Mouse (Mus musculus) heart, embryonic 10.5 days (tissue): ENCODE data around the gene Lrr1. TPM values are rescaled to one million over a fixed set of nuclear protein-coding genes. Genes with fewer than 3 reads are reported as not detected.

Experiments
- DNase-seq: peaks from one replicate; pipeline ENCODE4 v3.0.0-alpha.2; 2017; ENCODE audit warnings: low spot score
- H3K27ac ChIP-seq: fragments of 300-500 bp; sonication (generic); 2 replicates; pipeline ENCODE4 v1.5.1; 2016; ENCODE audit warnings: mild to moderate bottlenecking
- H3K27me3 ChIP-seq: fragments of 300-500 bp; sonication (generic); 2 replicates; pipeline ENCODE4 v1.6.1; 2016; ENCODE audit warnings: mild to moderate bottlenecking; ENCODE audit not compliant: poor library complexity, insufficient read depth, severe bottlenecking
- H3K36me3 ChIP-seq: fragments of 300-500 bp; sonication (generic); 2 replicates; pipeline ENCODE4 v1.6.1; 2016; ENCODE audit warnings: mild to moderate bottlenecking, moderate library complexity
- H3K4me1 ChIP-seq: fragments of 300-500 bp; sonication (generic); 2 replicates; pipeline ENCODE4 v1.6.1; 2016; ENCODE audit warnings: mild to moderate bottlenecking
- H3K4me3 ChIP-seq: fragments of 300-500 bp; sonication (generic); 2 replicates; pipeline ENCODE4 v1.5.1; 2016; ENCODE audit warnings: mild to moderate bottlenecking, moderate library complexity
- H3K9me3 ChIP-seq: fragments of 300-500 bp; sonication (generic); 2 replicates; pipeline ENCODE4 v1.6.1; 2016; ENCODE audit warnings: mild to moderate bottlenecking, moderate library complexity
- WGBS: fragments of 180-500 bp; shearing (Covaris S2); methylation state at CpG from one replicate; pipeline ENCODE4 v1.1.7; 2016; 5-methylcytosine and 5-hydroxymethylcytosine counted together
- polyA plus RNA-seq: library from polyadenylated mRNA; unstranded; fragments of >200 nt; fragmentation: Nextera tagmentation; extraction: Ambion mirVana; gene quantifications from 2 replicates; pipeline ENCODE4 v1.2.1, GENCODE M21; 2016

Lrr1 gene
- polyA plus RNA-seq, 1 experiment from 2014 or later: 24.3 TPM

GRCm38 (mm10) chr12:69167656-69168460, 756 bp upstream of the Lrr1 start:
- Histone ChIP-seq H3K36me3 (peaks cover 4% of the 10 kb centered on the region; the same call in 1 of the 2 replicates), H3K4me1 (peaks cover 14% of the 10 kb centered on the region), H3K9me3 (no peaks in the 10 kb centered on the region), H3K27me3 (no peaks in the 10 kb centered on the region), H3K4me3 (peak overlapping the region; percentile 91), H3K27ac (peak overlapping the region; percentile 98)
- no peak for DNase-seq
- 9% methylated on average over 18 of the region's 18 CpGs for WGBS

- Histone ChIP-seq H3K4me3 (no peak overlapping the region), H3K36me3 (peaks cover 31% of the 10 kb centered on the region), H3K27ac (no peak overlapping the region), H3K27me3 (no peaks in the 10 kb centered on the region), H3K4me1 (peaks cover 14% of the 10 kb centered on the region), H3K9me3 (no peaks in the 10 kb centered on the region)
- DNase-seq: no peak
- WGBS: 86% methylated on average over 2 of the region's 2 CpGs
These were observed 2.7 kb downstream of the Lrr1 start for GRCm38 (mm10) chr12:69171307-69171706.

GRCm38 (mm10) chr12:69175975-69176374, 7.4 kb downstream of the Lrr1 start:
- H3K27ac ChIP-seq: no peak overlapping the region
- peaks cover 51% of the 10 kb centered on the region for H3K36me3 ChIP-seq
- H3K9me3 ChIP-seq: no peaks in the 10 kb centered on the region
- no peaks in the 10 kb centered on the region for H3K4me1 ChIP-seq
- no peak overlapping the region for H3K4me3 ChIP-seq
- no peaks in the 10 kb centered on the region for H3K27me3 ChIP-seq
- 89% methylated on average over 3 of the region's 3 CpGs for WGBS
- no peak for DNase-seq

GRCm38 (mm10) chr12:69177526-69177925, 8.9 kb downstream of the Lrr1 start:
- DNase-seq: no peak
- Histone ChIP-seq H3K4me1 (no peaks in the 10 kb centered on the region), H3K36me3 (peaks cover 60% of the 10 kb centered on the region), H3K27ac (no peak overlapping the region), H3K27me3 (no peaks in the 10 kb centered on the region), H3K9me3 (no peaks in the 10 kb centered on the region), H3K4me3 (no peak overlapping the region)
- 84% methylated on average over 3 of the region's 3 CpGs for WGBS

GRCm38 (mm10) chr12:69179371-69179770, 10.8 kb downstream of the Lrr1 start:
- no peak overlapping the region for H3K27ac ChIP-seq
- WGBS: 64% methylated on average over 12 of the region's 12 CpGs
- no peak for DNase-seq
- H3K36me3 ChIP-seq: peaks cover 52% of the 10 kb centered on the region
- H3K27me3 ChIP-seq: no peaks in the 10 kb centered on the region
- no peak overlapping the region for H3K4me3 ChIP-seq
- H3K4me1 ChIP-seq: no peaks in the 10 kb centered on the region
- H3K9me3 ChIP-seq: no peaks in the 10 kb centered on the region

- Histone ChIP-seq H3K4me3 (no peak overlapping the region), H3K9me3 (no peaks in the 10 kb centered on the region), H3K36me3 (peaks cover 29% of the 10 kb centered on the region), H3K4me1 (peaks cover 10% of the 10 kb centered on the region; the same call in 1 of the 2 replicates), H3K27me3 (no peaks in the 10 kb centered on the region), H3K27ac (no peak overlapping the region)
- 83% methylated on average over 4 of the region's 4 CpGs for WGBS
- DNase-seq: no peak
These were observed 13.2 kb downstream of the Lrr1 start for GRCm38 (mm10) chr12:69181800-69182199.

GRCm38 (mm10) chr12:69183583-69184308, 15.1 kb downstream of the Lrr1 start, which contains the start of the genes Rpl36al and Mgat2:
Rpl36al (minus strand) TSS chr12:69184083.
Mgat2 (plus strand) TSS chr12:69184157.
- H3K4me3 ChIP-seq: peak within 1 kb of the TSS; percentile 90
- H3K4me1 ChIP-seq: peaks cover 10% of the 10 kb centered on the region; the same call in 1 of the 2 replicates
- WGBS: under 1% methylated on average over 84 of the region's 84 CpGs
- peak; percentile 98 for DNase-seq
- H3K9me3 ChIP-seq: no peaks in the 10 kb centered on the region
- no peaks in the 10 kb centered on the region for H3K27me3 ChIP-seq
- peak within 1 kb of the TSS; percentile 97 for H3K27ac ChIP-seq
- H3K36me3 ChIP-seq: peaks cover 29% of the 10 kb centered on the region

- H3K36me3 ChIP-seq: peaks cover 32% of the 10 kb centered on the region
- H3K4me1 ChIP-seq: peaks cover 10% of the 10 kb centered on the region; the same call in 1 of the 2 replicates
- 2% methylated on average over 86 of the region's 86 CpGs for WGBS
- H3K4me3 ChIP-seq: peak overlapping the region; percentile 90
- peak overlapping the region; percentile 97 for H3K27ac ChIP-seq
- peak; percentile 82 for DNase-seq
- H3K9me3 ChIP-seq: no peaks in the 10 kb centered on the region
- H3K27me3 ChIP-seq: no peaks in the 10 kb centered on the region
These were observed 16.0 kb downstream of the Lrr1 start for GRCm38 (mm10) chr12:69184342-69185295.

- Histone ChIP-seq H3K4me1 (peaks cover 10% of the 10 kb centered on the region; the same call in 1 of the 2 replicates), H3K27ac (peak overlapping the region; percentile 97), H3K27me3 (no peaks in the 10 kb centered on the region), H3K36me3 (peaks cover 39% of the 10 kb centered on the region), H3K9me3 (no peaks in the 10 kb centered on the region), H3K4me3 (peak overlapping the region; percentile 90)
- 78% methylated on average over 7 of the region's 7 CpGs for WGBS
- DNase-seq: no peak
These were observed 16.8 kb downstream of the Lrr1 start for GRCm38 (mm10) chr12:69185371-69185770.

GRCm38 (mm10) chr12:69186811-69187471, 18.3 kb downstream of the Lrr1 start:
- H3K9me3 ChIP-seq: no peaks in the 10 kb centered on the region
- H3K4me1 ChIP-seq: peaks cover 10% of the 10 kb centered on the region; the same call in 1 of the 2 replicates
- DNase-seq: no peak
- no peak overlapping the region for H3K27ac ChIP-seq
- H3K4me3 ChIP-seq: no peak overlapping the region
- 78% methylated on average over 5 of the region's 5 CpGs for WGBS
- no peaks in the 10 kb centered on the region for H3K27me3 ChIP-seq
- H3K36me3 ChIP-seq: peaks cover 43% of the 10 kb centered on the region

- Histone ChIP-seq H3K27ac (no peak overlapping the region), H3K27me3 (no peaks in the 10 kb centered on the region), H3K36me3 (peaks cover 40% of the 10 kb centered on the region), H3K4me3 (no peak overlapping the region), H3K4me1 (peaks cover 7% of the 10 kb centered on the region; the same call in 1 of the 2 replicates), H3K9me3 (no peaks in the 10 kb centered on the region)
- 79% methylated on average over 9 of the region's 9 CpGs for WGBS
- no peak for DNase-seq
These were observed 21.5 kb downstream of the Lrr1 start for GRCm38 (mm10) chr12:69190074-69190473.

GRCm38 (mm10) chr12:69190522-69190921, 21.9 kb downstream of the Lrr1 start:
- H3K4me3 ChIP-seq: no peak overlapping the region
- H3K4me1 ChIP-seq: peaks cover 6% of the 10 kb centered on the region; the same call in 1 of the 2 replicates
- no peaks in the 10 kb centered on the region for H3K27me3 ChIP-seq
- WGBS: 100% methylated on average over 1 of the region's 1 CpGs
- peaks cover 40% of the 10 kb centered on the region for H3K36me3 ChIP-seq
- H3K9me3 ChIP-seq: no peaks in the 10 kb centered on the region
- no peak for DNase-seq
- H3K27ac ChIP-seq: no peak overlapping the region
